Mouse (Mus musculus) cerebellum, adult 11-12 months (tissue): Measurements from ENCODE around the gene Hoxc5.

Experiments used
- DNase-seq: peaks from one replicate; pipeline ENCODE4 v3.0.0; 2022

Hoxc5 gene

GRCm38 (mm10) chr15:103038701-103039480 lies 71.6 kb downstream of the Hoxc5 start:
- DNase-seq: no peak

GRCm38 (mm10) chr15:103039609-103040008 lies 72.4 kb downstream of the Hoxc5 start:
- DNase-seq: no peak

GRCm38 (mm10) chr15:103040601-103041000 lies 73.4 kb downstream of the Hoxc5 start:
- no peak for DNase-seq

- DNase-seq: no peak
Measured at GRCm38 (mm10) chr15:103041613-103042012, 74.4 kb downstream of the Hoxc5 start.

GRCm38 (mm10) chr15:103042209-103042608 lies 75.0 kb downstream of the Hoxc5 start:
- DNase-seq: no peak

- no peak for DNase-seq
Measured at GRCm38 (mm10) chr15:103051670-103052069, 84.4 kb downstream of the Hoxc5 start.

GRCm38 (mm10) chr15:103053210-103053609 lies 86.0 kb downstream of the Hoxc5 start:
- DNase-seq: no peak

- DNase-seq: no peak
Measured at GRCm38 (mm10) chr15:103056396-103056795, 89.2 kb downstream of the Hoxc5 start.

- DNase-seq: no peak
Measured at GRCm38 (mm10) chr15:103058715-103059114, 91.5 kb downstream of the Hoxc5 start.

GRCm38 (mm10) chr15:103059393-103059992 lies 92.2 kb downstream of the Hoxc5 start:
- no peak for DNase-seq

- no peak for DNase-seq
Measured at GRCm38 (mm10) chr15:103060021-103060340, 92.7 kb downstream of the Hoxc5 start.

- DNase-seq: no peak
Measured at GRCm38 (mm10) chr15:103060341-103061130, 93.3 kb downstream of the Hoxc5 start.

- DNase-seq: no peak
Measured at GRCm38 (mm10) chr15:103061131-103061825, 94.0 kb downstream of the Hoxc5 start.

GRCm38 (mm10) chr15:103061988-103062387 lies 94.7 kb downstream of the Hoxc5 start:
- no peak for DNase-seq

GRCm38 (mm10) chr15:103065642-103066041 lies 98.4 kb downstream of the Hoxc5 start:
- DNase-seq: no peak
